Mouse (Mus musculus) lung, adult 2 months (tissue): ENCODE measurements around the gene Lyz1.

Source experiments
- CTCF ChIP-seq: fragments of 200-500 bp; IDR thresholded peaks from 2 replicates; pipeline ENCODE4 v1.5.1; 2011; ENCODE audit warnings: mild to moderate bottlenecking, low read length, control low read depth; ENCODE audit not compliant: insufficient read depth
- POLR2A ChIP-seq: fragments of 200-500 bp; IDR thresholded peaks from 2 replicates; pipeline ENCODE4 v1.6.1; 2011; ENCODE audit warnings: low read depth, mild to moderate bottlenecking, control low read depth, low read length, borderline replicate concordance; ENCODE audit errors: extremely low read depth

GRCm38 (mm10) chr10:117287226-117287850, 5.3 kb downstream of the Lyz1 start:
- TF ChIP-seq CTCF: no peak
- no peak for TF ChIP-seq POLR2A
